Mouse (Mus musculus): Measurements from ENCODE around the gene Il3ra. TPM values are rescaled to one million over a fixed set of nuclear protein-coding genes. Genes with fewer than 3 reads are reported as not detected.
A peak's percentile ranks its signal among the peaks of the same experiment; 100 is the strongest.

Gene Il3ra
- polyA plus RNA-seq (2012; rRNA removed) = 56.9 and 65.3 TPM in 2 replicates

DNA sequence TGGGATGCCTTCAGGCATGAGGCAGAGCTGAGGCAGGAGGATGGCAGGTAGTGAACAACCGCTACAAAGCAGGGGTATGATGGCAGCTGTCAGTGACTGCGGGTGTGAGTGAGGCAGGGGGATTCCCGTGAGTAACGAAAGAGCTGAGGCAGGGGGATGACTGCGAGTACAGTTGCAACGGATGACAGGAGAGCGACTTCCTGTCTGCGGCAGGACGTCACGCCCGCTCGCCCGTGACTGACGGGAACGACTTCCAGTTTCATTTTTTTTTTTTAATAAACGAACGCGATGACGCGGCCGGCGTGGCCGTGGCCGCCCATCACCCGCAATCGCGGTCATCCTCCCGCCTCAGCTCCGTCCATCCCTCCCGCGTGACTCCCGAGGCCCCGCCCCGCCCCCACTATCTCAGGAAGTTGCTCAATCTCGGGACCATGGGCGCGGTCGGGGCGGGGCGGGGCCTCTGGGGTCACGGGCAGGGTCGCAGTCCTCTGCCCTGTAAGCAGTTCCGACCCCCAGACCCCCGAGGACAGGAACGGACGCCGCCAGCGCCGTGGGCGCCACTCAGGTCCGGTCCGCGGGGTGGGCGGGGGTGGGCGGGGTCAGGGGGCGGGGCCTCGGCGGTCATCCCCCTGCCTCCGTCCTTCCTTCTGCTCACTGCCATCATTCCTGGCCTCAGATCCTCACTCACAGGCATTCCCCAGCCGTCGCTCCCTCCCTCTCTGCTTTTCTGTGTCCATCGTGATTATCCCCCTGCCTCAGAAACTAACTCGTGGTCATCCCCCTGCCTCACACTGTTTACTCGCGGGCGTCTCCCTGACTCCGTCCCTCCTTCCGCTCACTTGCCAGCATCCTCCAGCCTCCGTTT lies at the start of gene Il3ra:
Gene Il3ra, plus strand, starts transcription at position 328 of the 865 bp plus-strand sequence.
- TF ChIP-seq POLR2A (IDR thresholded peaks at IDR 0.05; ENCODE audit: low read depth, low read length) (no peak), CTCF (IDR thresholded peaks at IDR 0.05; ENCODE audit: extremely low read depth, insufficient read depth, insufficient read length, insufficient replicate concordance) (no peak)
- peak within 1 kb of the TSS; percentile 90 for H3K27ac ChIP-seq (ENCODE audit: insufficient read depth, low read length)
- H3K27me3 ChIP-seq (ENCODE audit: control insufficient read depth, insufficient read depth, low read length) = no peaks in the 10 kb centered on the region
- peak within 1 kb of the TSS; percentile 86 for H3K4me3 ChIP-seq (ENCODE audit: extremely low read depth, insufficient read depth, insufficient read length)
- DNase-seq (ENCODE audit: low read depth in 1 of 2, low spot score in 2 of 2) = peak; percentile 75 to 82
- H3K36me3 ChIP-seq (ENCODE audit: control insufficient read depth, insufficient read depth, low read length) = no peaks in the 10 kb centered on the region
- no peaks in the 10 kb centered on the region for H3K4me1 ChIP-seq (ENCODE audit: control insufficient read depth, insufficient read depth, insufficient read length)
- 7% methylated on average over 62 of the region's 69 CpGs for WGBS

DNA sequence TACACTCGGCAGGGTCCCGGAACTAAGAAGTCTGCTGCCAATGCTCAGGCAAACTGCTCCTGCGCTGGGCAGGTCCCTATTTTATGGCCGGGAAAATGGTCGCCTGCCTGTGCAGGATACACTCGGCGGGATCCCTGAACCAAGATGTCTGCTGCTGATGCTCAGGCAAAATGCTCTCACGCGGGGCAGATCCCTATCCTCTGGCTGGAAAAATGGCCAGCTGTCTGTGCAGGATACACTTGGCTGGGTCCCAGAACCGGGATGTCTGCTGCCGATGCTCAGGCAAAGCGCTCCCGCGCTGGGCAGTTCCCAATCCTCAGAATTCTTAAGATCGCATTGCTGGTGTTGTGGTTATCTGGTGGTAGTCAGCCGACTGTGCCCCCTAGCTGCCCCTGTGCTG lies 37.1 kb upstream of the Il3ra start:
- TF ChIP-seq POLR2A (IDR thresholded peaks at IDR 0.05; ENCODE audit: low read depth, low read length) = no peak
- TF ChIP-seq CTCF (IDR thresholded peaks at IDR 0.05; ENCODE audit: extremely low read depth, insufficient read depth, insufficient read length, insufficient replicate concordance) = no peak

DNA sequence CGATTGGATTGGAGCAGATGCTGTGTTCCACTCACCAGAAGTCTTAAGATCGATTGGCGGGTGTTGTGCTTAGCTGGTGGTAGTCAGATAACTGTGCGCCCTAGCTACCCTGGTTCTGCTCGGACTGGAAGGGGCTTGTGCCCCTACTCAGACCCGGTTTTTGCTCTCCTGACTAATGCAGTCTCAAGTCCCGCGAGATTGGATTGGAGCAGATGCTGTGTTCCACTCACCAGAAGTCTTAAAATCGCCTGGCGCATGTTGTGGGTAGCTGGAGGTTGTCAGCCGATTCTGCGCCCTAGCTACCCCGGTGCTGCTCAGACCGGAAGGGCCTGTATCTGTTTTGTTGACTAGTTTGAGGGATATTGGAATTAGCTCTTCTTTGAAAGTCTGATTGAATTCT lies 36.7 kb upstream of the Il3ra start:
- H3K27me3 ChIP-seq (ENCODE audit: control insufficient read depth, insufficient read depth, low read length) = no peaks in the 10 kb centered on the region
- WGBS = 62% methylated on average over 14 of the region's 14 CpGs
- no peak for DNase-seq (ENCODE audit: low read depth in 1 of 2, low spot score in 2 of 2)
- no peak overlapping the region for H3K4me3 ChIP-seq (ENCODE audit: extremely low read depth, insufficient read depth, insufficient read length)
- no peaks in the 10 kb centered on the region for H3K36me3 ChIP-seq (ENCODE audit: control insufficient read depth, insufficient read depth, low read length)
- no peak overlapping the region for H3K27ac ChIP-seq (ENCODE audit: insufficient read depth, low read length)
- TF ChIP-seq CTCF (IDR thresholded peaks at IDR 0.05; ENCODE audit: extremely low read depth, insufficient read depth, insufficient read length, insufficient replicate concordance) (no peak), POLR2A (IDR thresholded peaks at IDR 0.05; ENCODE audit: low read depth, low read length) (no peak)
- H3K4me1 ChIP-seq (ENCODE audit: control insufficient read depth, insufficient read depth, insufficient read length) = no peaks in the 10 kb centered on the region

More for the DNA sequence above, 37.1 kb upstream of the Il3ra start:
- no peak for DNase-seq (ENCODE audit: low read depth in 1 of 2, low spot score in 2 of 2)
- H3K4me1 ChIP-seq (ENCODE audit: control insufficient read depth, insufficient read depth, insufficient read length) = no peaks in the 10 kb centered on the region
- H3K27me3 ChIP-seq (ENCODE audit: control insufficient read depth, insufficient read depth, low read length) = no peaks in the 10 kb centered on the region
- 56% methylated on average over 16 of the region's 16 CpGs for WGBS
- H3K36me3 ChIP-seq (ENCODE audit: control insufficient read depth, insufficient read depth, low read length) = no peaks in the 10 kb centered on the region
- H3K27ac ChIP-seq (ENCODE audit: insufficient read depth, low read length) = no peak overlapping the region
- H3K4me3 ChIP-seq (ENCODE audit: extremely low read depth, insufficient read depth, insufficient read length) = no peak overlapping the region

DNA sequence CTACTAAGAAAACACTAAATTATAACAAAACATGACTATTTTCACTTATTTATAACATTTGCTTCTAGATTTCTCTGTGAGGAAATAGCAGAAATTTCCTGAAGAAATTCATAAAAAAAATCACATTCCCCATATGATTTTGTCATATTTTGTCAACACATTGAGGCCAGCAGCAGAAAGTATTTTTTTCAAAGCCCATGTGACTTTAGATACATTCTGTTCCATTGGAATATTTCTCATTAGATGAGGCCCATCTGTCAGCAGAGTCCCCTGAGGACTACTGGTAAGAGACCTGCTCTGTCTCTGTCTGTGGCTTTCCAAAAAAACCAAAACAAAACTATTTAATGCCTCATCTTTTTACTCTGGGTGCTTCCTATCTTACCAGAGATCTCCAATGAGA lies 23.5 kb upstream of the Il3ra start, which contains the start of gene Olfr31:
Gene Olfr31, plus strand, starts transcription at position 301 of the 400 bp plus-strand sequence.
- Histone ChIP-seq H3K4me3 (ENCODE audit: extremely low read depth, insufficient read depth, insufficient read length) (no peak within 1 kb of the TSS), H3K4me1 (ENCODE audit: control insufficient read depth, insufficient read depth, insufficient read length) (no peaks in the 10 kb centered on the region), H3K27me3 (ENCODE audit: control insufficient read depth, insufficient read depth, low read length) (no peaks in the 10 kb centered on the region), H3K27ac (ENCODE audit: insufficient read depth, low read length) (no peak within 1 kb of the TSS), H3K36me3 (ENCODE audit: control insufficient read depth, insufficient read depth, low read length) (no peaks in the 10 kb centered on the region)
- no peak for DNase-seq (ENCODE audit: low read depth in 1 of 2, low spot score in 2 of 2)
- TF ChIP-seq POLR2A (IDR thresholded peaks at IDR 0.05; ENCODE audit: low read depth, low read length) (no peak), CTCF (IDR thresholded peaks at IDR 0.05; ENCODE audit: extremely low read depth, insufficient read depth, insufficient read length, insufficient replicate concordance) (no peak)

DNA sequence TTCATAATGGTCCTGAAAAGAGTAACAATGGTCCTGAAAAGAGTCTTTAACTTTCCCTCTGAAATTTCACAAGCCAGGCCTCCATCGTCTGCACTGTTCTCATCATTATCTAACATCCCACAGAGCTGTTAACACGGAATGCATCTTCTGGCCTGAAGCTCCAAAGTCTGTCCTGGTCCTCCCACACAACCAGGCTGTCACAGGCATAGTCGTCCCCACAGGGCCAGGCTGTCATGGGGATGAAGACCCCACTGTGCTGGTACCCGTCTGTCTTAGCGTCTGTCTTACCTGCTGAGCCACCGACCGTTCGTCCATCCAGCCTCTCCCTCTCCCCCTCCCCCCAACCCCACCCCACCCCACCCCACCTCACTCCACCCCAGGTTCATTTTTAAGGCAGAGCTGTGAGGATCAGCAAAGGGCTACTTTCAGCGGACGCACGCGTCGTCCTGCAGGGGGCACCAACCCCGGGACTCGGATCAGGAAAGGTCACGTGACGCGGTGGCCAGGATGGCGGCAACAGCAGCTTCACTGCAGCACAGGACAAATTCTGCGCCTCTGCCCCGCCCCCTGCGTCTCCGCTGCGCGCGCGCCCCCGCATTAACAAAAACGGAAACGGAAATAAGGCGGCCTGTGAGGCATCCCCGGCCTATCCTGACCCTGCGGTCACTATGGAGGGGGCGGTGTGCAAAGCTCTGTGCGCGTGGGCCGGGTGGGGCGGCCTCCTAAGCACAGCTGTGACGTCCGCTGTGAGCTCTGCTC lies 783 bp upstream of the Il3ra start:
- DNase-seq (ENCODE audit: low read depth in 1 of 2, low spot score in 2 of 2) = peak; percentile 94
- peak overlapping the region; percentile 86; the same call in 1 of the 2 replicates for H3K4me3 ChIP-seq (ENCODE audit: extremely low read depth, insufficient read depth, insufficient read length)
- no peaks in the 10 kb centered on the region for H3K36me3 ChIP-seq (ENCODE audit: control insufficient read depth, insufficient read depth, low read length)
- WGBS = 7% methylated on average over 40 of the region's 40 CpGs
- peak; percentile 57; the same call in 1 of the 2 replicates for TF ChIP-seq CTCF (IDR thresholded peaks at IDR 0.05; ENCODE audit: extremely low read depth, insufficient read depth, insufficient read length, insufficient replicate concordance)
- TF ChIP-seq POLR2A (IDR thresholded peaks at IDR 0.05; ENCODE audit: low read depth, low read length) = no peak; the same call in 1 of the 2 replicates
- H3K4me1 ChIP-seq (ENCODE audit: control insufficient read depth, insufficient read depth, insufficient read length) = no peaks in the 10 kb centered on the region
- no peaks in the 10 kb centered on the region for H3K27me3 ChIP-seq (ENCODE audit: control insufficient read depth, insufficient read depth, low read length)
- peak overlapping the region; percentile 90 for H3K27ac ChIP-seq (ENCODE audit: insufficient read depth, low read length)

DNA sequence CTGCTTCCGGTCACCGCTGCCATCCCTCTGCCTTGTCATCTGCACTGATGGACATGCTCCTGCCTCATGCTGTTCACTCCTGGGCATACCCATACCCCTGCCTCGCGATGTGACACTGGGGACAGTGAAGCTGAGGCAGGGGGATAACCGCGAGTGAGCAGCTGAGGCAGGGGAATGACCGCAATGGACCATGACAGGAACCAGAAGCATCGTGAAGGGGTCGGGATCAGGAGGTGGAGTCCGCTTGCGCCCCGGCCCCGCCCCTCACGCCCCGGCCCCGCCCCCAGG lies 682 bp downstream of the Il3ra start:
- H3K27ac ChIP-seq (ENCODE audit: insufficient read depth, low read length) = peak overlapping the region; percentile 62; the same call in 1 of the 2 replicates
- H3K36me3 ChIP-seq (ENCODE audit: control insufficient read depth, insufficient read depth, low read length) = no peaks in the 10 kb centered on the region
- TF ChIP-seq CTCF (IDR thresholded peaks at IDR 0.05; ENCODE audit: extremely low read depth, insufficient read depth, insufficient read length, insufficient replicate concordance) (no peak), POLR2A (IDR thresholded peaks at IDR 0.05; ENCODE audit: low read depth, low read length) (no peak)
- 47% methylated on average over 16 of the region's 16 CpGs for WGBS
- DNase-seq (ENCODE audit: low read depth in 1 of 2, low spot score in 2 of 2) = peak in 1 of 2 experiments; percentile 23
- H3K4me3 ChIP-seq (ENCODE audit: extremely low read depth, insufficient read depth, insufficient read length) = peak overlapping the region; percentile 86; the same call in 1 of the 2 replicates
- no peaks in the 10 kb centered on the region for H3K27me3 ChIP-seq (ENCODE audit: control insufficient read depth, insufficient read depth, low read length)
- no peaks in the 10 kb centered on the region for H3K4me1 ChIP-seq (ENCODE audit: control insufficient read depth, insufficient read depth, insufficient read length)
